Mouse (Mus musculus): ENCODE data around the gene Mmp2. TPM values are rescaled to one million over a fixed set of nuclear protein-coding genes. Genes with fewer than 3 reads are reported as not detected.
A peak's percentile ranks its signal among the peaks of the same experiment; 100 is the strongest.
"Not testable (repeated sequence)": the region's sequence is repeated elsewhere in the genome, so short reads cannot be mapped to it uniquely, and the experiment has no call there.

Gene Mmp2
- polyA plus RNA-seq, 1 experiment from 2014 or later = 211 TPM

GRCm38 (mm10) chr8:92858475-92859182, 31.5 kb downstream of the Mmp2 start:
- H3K27ac ChIP-seq = no peak overlapping the region
- H3K9me3 ChIP-seq = 0 out of 2 replicates have a peak, but pooled peaks cover 3% of the 10 kb centered on the region
- no peak overlapping the region for H3K4me3 ChIP-seq (replicated peaks)
- no peak overlapping the region for H3K4me2 ChIP-seq
- ATAC-seq (ENCODE audit: insufficient number of reproducible peaks, insufficient read depth, low FRiP score, low TSS enrichment, low read depth) = peak; percentile 65; the same call in 1 of the 2 replicates
- H3K27me3 ChIP-seq = no peaks in the 10 kb centered on the region; the same call in 1 of the 2 replicates
- WGBS = 58% methylated on average over 14 of the region's 14 CpGs
- peaks cover 6% of the 10 kb centered on the region for H3K4me1 ChIP-seq (replicated peaks)
- no peak overlapping the region for H3K9ac ChIP-seq (replicated peaks)
- peaks cover 8% of the 10 kb centered on the region for H3K36me3 ChIP-seq

- Histone ChIP-seq H3K4me1 (replicated peaks) (peaks cover 6% of the 10 kb centered on the region; the same call in 1 of the 2 replicates), H3K9me3 (peaks cover 7% of the 10 kb centered on the region; the same call in 1 of the 2 replicates), H3K27me3 (no peaks in the 10 kb centered on the region), H3K4me2 (no peak overlapping the region), H3K27ac (no peak overlapping the region), H3K9ac (replicated peaks) (no peak overlapping the region), H3K36me3 (no peaks in the 10 kb centered on the region), H3K4me3 (replicated peaks) (no peak overlapping the region)
- no peak for ATAC-seq (ENCODE audit: insufficient number of reproducible peaks, insufficient read depth, low FRiP score, low TSS enrichment, low read depth)
- WGBS = 93% methylated on average over 1 of the region's 1 CpGs
These were observed 34.9 kb downstream of the Mmp2 start for GRCm38 (mm10) chr8:92861977-92862376.

- Histone ChIP-seq H3K9ac (replicated peaks) (no peak overlapping the region), H3K27me3 (no peaks in the 10 kb centered on the region), H3K4me1 (replicated peaks) (peaks cover 33% of the 10 kb centered on the region), H3K27ac (no peak overlapping the region), H3K9me3 (no peaks in the 10 kb centered on the region), H3K4me3 (replicated peaks) (no peak overlapping the region), H3K4me2 (0 out of 2 replicates have a peak overlapping the region, but pooled peaks have one; percentile 10), H3K36me3 (no peaks in the 10 kb centered on the region)
- WGBS = 4% methylated on average over 7 of the region's 7 CpGs
- peak; percentile 47; the same call in 1 of the 2 replicates for ATAC-seq (ENCODE audit: insufficient number of reproducible peaks, insufficient read depth, low FRiP score, low TSS enrichment, low read depth)
These were observed 43.2 kb downstream of the Mmp2 start for GRCm38 (mm10) chr8:92870281-92870680.

GRCm38 (mm10) chr8:92872063-92872759, 45.1 kb downstream of the Mmp2 start:
- no peak overlapping the region for H3K27ac ChIP-seq
- no peaks in the 10 kb centered on the region for H3K36me3 ChIP-seq
- no peaks in the 10 kb centered on the region for H3K27me3 ChIP-seq
- no peak overlapping the region for H3K4me2 ChIP-seq
- no peak overlapping the region for H3K9ac ChIP-seq (replicated peaks)
- WGBS = 44% methylated on average over 10 of the region's 10 CpGs
- H3K4me3 ChIP-seq (replicated peaks) = no peak overlapping the region
- no peaks in the 10 kb centered on the region for H3K9me3 ChIP-seq
- peaks cover 25% of the 10 kb centered on the region for H3K4me1 ChIP-seq (replicated peaks)
- no peak for ATAC-seq (ENCODE audit: insufficient number of reproducible peaks, insufficient read depth, low FRiP score, low TSS enrichment, low read depth)

GRCm38 (mm10) chr8:92875795-92876194, 48.7 kb downstream of the Mmp2 start:
- no peak for ATAC-seq (ENCODE audit: insufficient number of reproducible peaks, insufficient read depth, low FRiP score, low TSS enrichment, low read depth)
- no peaks in the 10 kb centered on the region for H3K27me3 ChIP-seq
- H3K4me2 ChIP-seq = no peak overlapping the region
- no peak overlapping the region for H3K4me3 ChIP-seq (replicated peaks)
- peaks cover 10% of the 10 kb centered on the region; the same call in 1 of the 2 replicates for H3K36me3 ChIP-seq
- H3K9ac ChIP-seq (replicated peaks) = no peak overlapping the region
- peaks cover 8% of the 10 kb centered on the region; the same call in 1 of the 2 replicates for H3K4me1 ChIP-seq (replicated peaks)
- 83% methylated on average over 10 of the region's 10 CpGs for WGBS
- no peak overlapping the region for H3K27ac ChIP-seq
- no peaks in the 10 kb centered on the region for H3K9me3 ChIP-seq

- 55% methylated on average over 4 of the region's 4 CpGs for WGBS
- ATAC-seq (ENCODE audit: insufficient number of reproducible peaks, insufficient read depth, low FRiP score, low TSS enrichment, low read depth) = no peak
These were observed 54.2 kb downstream of the Mmp2 start for GRCm38 (mm10) chr8:92881247-92881646.

GRCm38 (mm10) chr8:92883771-92884170, 56.7 kb downstream of the Mmp2 start:
- 41% methylated on average over 2 of the region's 2 CpGs for WGBS
- no peaks in the 10 kb centered on the region for H3K27me3 ChIP-seq
- H3K36me3 ChIP-seq = peaks cover 10% of the 10 kb centered on the region; the same call in 1 of the 2 replicates
- H3K9me3 ChIP-seq = no peaks in the 10 kb centered on the region
- no peak overlapping the region for H3K27ac ChIP-seq
- no peak overlapping the region for H3K9ac ChIP-seq (replicated peaks)
- ATAC-seq (ENCODE audit: insufficient number of reproducible peaks, insufficient read depth, low FRiP score, low TSS enrichment, low read depth) = no peak
- peaks cover 9% of the 10 kb centered on the region for H3K4me1 ChIP-seq (replicated peaks)
- H3K4me2 ChIP-seq = no peak overlapping the region
- no peak overlapping the region for H3K4me3 ChIP-seq (replicated peaks)

More at GRCm38 (mm10) chr8:92881247-92881646, 54.2 kb downstream of the Mmp2 start:
- no peak overlapping the region for H3K9ac ChIP-seq (replicated peaks)
- H3K36me3 ChIP-seq = peaks cover 10% of the 10 kb centered on the region; the same call in 1 of the 2 replicates
- no peaks in the 10 kb centered on the region for H3K9me3 ChIP-seq
- H3K4me2 ChIP-seq = no peak overlapping the region
- H3K27me3 ChIP-seq = no peaks in the 10 kb centered on the region
- H3K27ac ChIP-seq = no peak overlapping the region
- H3K4me3 ChIP-seq (replicated peaks) = no peak overlapping the region
- peaks cover 9% of the 10 kb centered on the region for H3K4me1 ChIP-seq (replicated peaks)

GRCm38 (mm10) chr8:92892216-92892615, 65.1 kb downstream of the Mmp2 start:
- not testable (repeated sequence) for H3K9ac ChIP-seq (replicated peaks); ATAC-seq (ENCODE audit: insufficient number of reproducible peaks, insufficient read depth, low FRiP score, low TSS enrichment, low read depth); H3K4me2 ChIP-seq; H3K27me3 ChIP-seq; H3K36me3 ChIP-seq; H3K4me3 ChIP-seq (replicated peaks); H3K9me3 ChIP-seq; H3K27ac ChIP-seq; H3K4me1 ChIP-seq (replicated peaks)
- 32% methylated on average over 3 of the region's 3 CpGs for WGBS

GRCm38 (mm10) chr8:92893870-92894269, 66.8 kb downstream of the Mmp2 start:
- Histone ChIP-seq H3K4me1 (replicated peaks) (no peaks in the 10 kb centered on the region), H3K9ac (replicated peaks) (no peak overlapping the region), H3K9me3 (no peaks in the 10 kb centered on the region), H3K27me3 (no peaks in the 10 kb centered on the region), H3K4me3 (replicated peaks) (no peak overlapping the region), H3K4me2 (no peak overlapping the region), H3K36me3 (peaks cover 5% of the 10 kb centered on the region; the same call in 1 of the 2 replicates), H3K27ac (no peak overlapping the region)
- 63% methylated on average over 2 of the region's 2 CpGs for whole genome bisulfite sequencing
- ATAC-seq (ENCODE audit: insufficient number of reproducible peaks, insufficient read depth, low FRiP score, low TSS enrichment, low read depth) = no peak

- Histone ChIP-seq H3K4me3 (replicated peaks) (no peak overlapping the region), H3K9ac (replicated peaks) (no peak overlapping the region), H3K27ac (no peak overlapping the region), H3K4me2 (no peak overlapping the region), H3K36me3 (no peaks in the 10 kb centered on the region), H3K9me3 (no peaks in the 10 kb centered on the region), H3K4me1 (replicated peaks) (no peaks in the 10 kb centered on the region), H3K27me3 (no peaks in the 10 kb centered on the region)
- 82% methylated on average over 7 of the region's 7 CpGs for WGBS
- ATAC-seq (ENCODE audit: insufficient number of reproducible peaks, insufficient read depth, low FRiP score, low TSS enrichment, low read depth) = no peak
These were observed 68.0 kb downstream of the Mmp2 start for GRCm38 (mm10) chr8:92895053-92895452.

- ATAC-seq (ENCODE audit: insufficient number of reproducible peaks, insufficient read depth, low FRiP score, low TSS enrichment, low read depth) = no peak
- no peaks in the 10 kb centered on the region for H3K36me3 ChIP-seq
- no peaks in the 10 kb centered on the region for H3K27me3 ChIP-seq
- H3K9me3 ChIP-seq = no peaks in the 10 kb centered on the region
- no peak overlapping the region for H3K4me3 ChIP-seq (replicated peaks)
- WGBS = 94% methylated on average over 1 of the region's 1 CpGs
- H3K9ac ChIP-seq (replicated peaks) = no peak overlapping the region
- no peak overlapping the region for H3K4me2 ChIP-seq
- no peaks in the 10 kb centered on the region for H3K4me1 ChIP-seq (replicated peaks)
- H3K27ac ChIP-seq = no peak overlapping the region
These were observed 69.0 kb downstream of the Mmp2 start for GRCm38 (mm10) chr8:92896056-92896455.

Data from limb, embryonic 12.5 days (tissue).